Mouse (Mus musculus) left cerebral cortex, adult 2 months (tissue): ENCODE data around the gene Mrgpre. TPM values are rescaled to one million over a fixed set of nuclear protein-coding genes. Genes with fewer than 3 reads are reported as not detected.

Source experiments
- DNase-seq, 2 experiments: peaks; one replicate each; pipeline ENCODE4 v3.0.0; 2021 to 2022; ENCODE audit warnings: low spot score in 2 of 2, mixed read lengths in 1 of 2; ENCODE audit errors: extremely low spot score in 1 of 2
- H3K27ac ChIP-seq: fragments of 200-600 bp; 2 replicates; pipeline ENCODE4 v1.8.1; 2022
- H3K4me3 ChIP-seq: fragments of 200-600 bp; 2 replicates; pipeline ENCODE4 v1.8.1; 2022
- CTCF ChIP-seq: fragments of 200-600 bp; IDR thresholded peaks from 2 replicates; pipeline ENCODE4 v1.8.1; 2022; ENCODE audit warnings: antibody characterized with exemption, mild to moderate bottlenecking, moderate library complexity
- intact Hi-C: fragments of 180-260 bp; cut with DNase I; formaldehyde crosslinking; loops from one replicate; pipeline ENCODE4 v1.15.1; 2025
- long read RNA-seq, 2 experiments: library from polyadenylated mRNA; stranded (forward); transcript quantifications; one replicate each; pipeline ENCODE4 v2.0.0; 2021; ENCODE audit warnings: borderline mapping rate in 2 of 2
- total RNA-seq, 2 experiments: library from RNA; stranded (reverse); gene quantifications; 2 replicates each; pipeline ENCODE4 v1.2.3; 2021

The Mrgpre gene
- 1 to 10 TPM; 5.5 to 7.0 TPM for total RNA-seq
- long read RNA-seq, experiment 1, transcript Mrgpre-201 (2 exons, 3,761 nt): major isoform, 8 of 8 reads
- long read RNA-seq, experiment 1, partial matches to known transcripts: 0 of 8 reads
- long read RNA-seq, experiment 1, other reads (novel, unspliced or antisense): 0 of 8 reads
- long read RNA-seq, experiment 2, transcript Mrgpre-201 (2 exons, 3,761 nt): major isoform, 7 of 11 reads
- long read RNA-seq, experiment 2, partial matches to known transcripts: 0 of 11 reads
- long read RNA-seq, experiment 2, other reads (novel, unspliced or antisense): 4 of 11 reads

GRCm38 (mm10) chr7:143783996-143784829 lies at the start of gene Mrgpre:
Gene Mrgpre, minus strand, starts transcription at chr7:143784500.
- intact Hi-C loops: no loop called here
- peak; percentile 59 to 64 for DNase-seq
- no peak for TF ChIP-seq CTCF
- Histone ChIP-seq H3K27ac (peak within 1 kb of the TSS; percentile 88), H3K4me3 (peak within 1 kb of the TSS; percentile 46)

GRCm38 (mm10) chr7:143833581-143834190 lies 49.4 kb upstream of the Mrgpre start:
- Histone ChIP-seq H3K27ac (no peak overlapping the region), H3K4me3 (no peak overlapping the region)
- intact Hi-C loops: loop anchor here (10.0 kb wide), 3 partner anchors 241 to 641 kb away; partner anchors contain the start of gene Cttn
- TF ChIP-seq CTCF: no peak
- no peak for DNase-seq

DNA sequence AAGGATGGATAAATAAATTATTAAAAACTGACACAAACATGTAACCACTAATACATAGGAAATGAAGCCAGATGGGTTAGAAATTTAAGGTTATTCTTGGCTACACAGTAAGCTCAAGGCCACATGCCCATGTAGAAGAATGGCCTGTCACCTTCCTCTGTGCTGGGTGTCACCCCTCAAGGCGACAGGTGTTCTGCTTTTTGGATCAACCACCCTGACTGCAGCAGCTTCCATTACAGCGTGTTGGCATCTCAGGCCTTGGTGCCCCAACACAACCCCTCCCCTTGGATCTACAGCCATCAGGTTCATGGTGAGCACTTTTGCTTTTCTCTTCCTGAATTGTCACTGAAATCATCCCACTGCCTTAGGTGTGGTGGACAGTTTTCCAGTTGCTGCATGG lies 48.3 kb upstream of the Mrgpre start:
- DNase-seq: no peak
- H3K27ac ChIP-seq: no peak overlapping the region
- intact Hi-C loops: loop anchor here (10.0 kb wide), 3 partner anchors 242 to 642 kb away; partner anchors contain the start of gene Cttn
- TF ChIP-seq CTCF: no peak
- no peak overlapping the region for H3K4me3 ChIP-seq

DNA sequence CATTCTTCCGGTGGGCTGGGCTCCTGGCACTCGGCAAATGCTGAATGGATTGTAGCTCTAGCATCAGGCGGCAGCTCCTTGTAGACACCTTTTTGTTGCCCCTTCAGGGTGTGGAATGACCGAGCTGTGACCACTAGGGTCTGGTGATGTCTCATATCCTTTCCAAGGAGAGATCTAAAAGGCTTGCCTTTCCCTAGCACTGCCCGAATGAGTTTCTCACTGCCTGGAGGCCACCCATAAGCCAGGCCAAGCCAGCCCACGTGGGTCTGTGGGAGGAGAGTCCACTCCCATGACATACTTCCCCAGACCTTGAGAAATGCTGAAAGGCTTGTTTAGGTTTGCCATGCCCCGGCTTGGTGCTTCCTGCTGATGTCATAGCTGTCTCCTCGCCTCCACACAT lies 47.9 kb upstream of the Mrgpre start:
- intact Hi-C loops: loop anchor here (10.0 kb wide), 3 partner anchors 243 to 643 kb away; partner anchors contain the start of gene Cttn
- TF ChIP-seq CTCF: no peak
- no peak overlapping the region for H3K27ac ChIP-seq
- peak overlapping the region; percentile 3; the same call in 1 of the 2 replicates for H3K4me3 ChIP-seq
- DNase-seq: no peak

- no peak for DNase-seq
- peak overlapping the region; percentile 74 for H3K4me3 ChIP-seq
- H3K27ac ChIP-seq: peak overlapping the region; percentile 71
- intact Hi-C loops: loop anchor here (1.0 to 10.0 kb wide), 4 partner anchors 77 to 644 kb away; partner anchors contain the start of gene Cttn
- TF ChIP-seq CTCF: no peak
Measured at GRCm38 (mm10) chr7:143830399-143830798, 46.1 kb upstream of the Mrgpre start.

- peak; percentile 88 for TF ChIP-seq CTCF
- H3K4me3 ChIP-seq: peak overlapping the region; percentile 74
- intact Hi-C loops: loop anchor here (1.0 to 10.0 kb wide), 6 partner anchors 78 to 725 kb away; partner anchors contain the start of genes Cttn and Ppfia1
Measured at GRCm38 (mm10) chr7:143829504-143830331, 45.4 kb upstream of the Mrgpre start.

GRCm38 (mm10) chr7:143826985-143827384 lies 42.7 kb upstream of the Mrgpre start:
- no peak overlapping the region for H3K27ac ChIP-seq
- DNase-seq: no peak
- H3K4me3 ChIP-seq: no peak overlapping the region
- intact Hi-C loops: loop anchor here (10.0 kb wide), 2 partner anchors 348 to 728 kb away; partner anchors contain the start of gene Ppfia1
- no peak for TF ChIP-seq CTCF

More at GRCm38 (mm10) chr7:143829504-143830331, 45.4 kb upstream of the Mrgpre start:
- DNase-seq: peak; percentile 92 to 95
- peak overlapping the region; percentile 92 for H3K27ac ChIP-seq

DNA sequence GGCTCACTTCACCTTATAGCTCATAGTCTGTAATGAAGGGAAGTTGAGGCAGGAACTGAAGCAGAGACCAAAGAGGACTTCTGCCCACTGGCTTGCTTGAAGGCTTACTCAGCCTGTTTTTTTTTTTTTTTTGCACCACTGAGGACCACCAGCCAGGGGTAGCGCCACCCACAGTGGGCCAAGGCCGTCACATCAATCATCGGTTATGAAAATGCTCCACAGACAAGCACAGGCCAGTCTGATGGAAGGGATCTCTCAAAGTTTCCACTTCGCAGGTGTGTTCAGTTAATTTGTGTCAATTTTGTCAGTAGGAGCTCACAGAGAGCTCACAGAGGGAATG lies 38.9 kb upstream of the Mrgpre start:
- H3K27ac ChIP-seq: peak overlapping the region; percentile 97
- TF ChIP-seq CTCF: no peak
- H3K4me3 ChIP-seq: peak overlapping the region; percentile 65
- DNase-seq: no peak
- intact Hi-C loops: loop anchor here (5.0 to 10.0 kb wide), 3 partner anchors 84 to 732 kb away; partner anchors contain the start of gene Ppfia1

DNA sequence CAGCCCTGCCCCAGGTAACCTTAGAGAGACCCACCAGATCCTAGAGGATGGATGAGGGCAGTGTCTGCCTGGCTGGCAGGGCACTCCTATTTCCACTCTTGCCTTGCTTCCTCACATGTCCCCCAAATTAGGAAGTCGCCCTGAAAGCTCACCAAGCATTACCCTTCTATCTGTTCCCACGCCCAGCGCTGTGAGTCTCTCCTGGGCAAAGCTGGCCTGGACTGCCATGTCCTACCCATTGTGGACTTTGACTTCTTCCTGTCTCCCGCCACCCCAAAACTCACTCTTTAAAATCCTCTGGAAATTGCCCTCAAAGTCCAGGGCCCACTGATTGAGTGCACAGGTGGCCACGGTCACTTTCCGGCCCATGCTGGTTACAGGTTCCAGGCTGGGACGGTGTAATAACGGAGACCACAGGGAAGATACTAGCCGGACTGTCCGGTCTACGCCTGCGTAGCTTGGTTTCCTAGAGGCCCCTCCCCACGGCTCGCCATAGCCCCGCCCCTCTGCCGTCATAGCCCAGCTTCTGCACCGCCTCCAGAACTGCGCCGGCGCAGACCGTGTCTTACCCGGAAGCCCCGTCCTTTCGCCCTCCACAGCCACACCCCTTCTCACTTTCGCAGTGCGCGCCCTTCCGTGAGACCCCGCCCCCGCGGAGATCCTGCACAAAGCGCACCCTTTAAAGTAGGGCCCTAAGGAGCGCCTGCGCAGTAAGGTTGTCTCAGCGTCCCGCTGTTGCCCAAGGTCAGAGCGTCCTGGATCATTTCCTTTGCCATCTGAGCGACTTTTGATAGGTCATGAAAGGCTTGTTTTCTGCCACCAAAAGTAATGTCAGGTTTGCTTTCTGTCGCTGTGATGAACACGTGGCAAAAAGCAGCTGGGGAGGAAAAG lies 38.3 kb upstream of the Mrgpre start, which contains the start of the genes Nadsyn1 and Dhcr7:
Gene Nadsyn1 (minus strand): TSS at position 475 of the 891 bp plus-strand sequence.
Gene Dhcr7 (plus strand): TSS at position 771 of the 891 bp plus-strand sequence.
- peak within 1 kb of the TSS; percentile 97 for H3K27ac ChIP-seq
- peak; percentile 99 for DNase-seq
- TF ChIP-seq CTCF: no peak
- H3K4me3 ChIP-seq: peak within 1 kb of the TSS; percentile 65
- intact Hi-C loops: loop anchor here (5.0 to 10.0 kb wide), 3 partner anchors 85 to 732 kb away; partner anchors contain the start of gene Ppfia1
